ENCODE assay signal across 8 mouse cellular contexts in the genomic region with DNA sequence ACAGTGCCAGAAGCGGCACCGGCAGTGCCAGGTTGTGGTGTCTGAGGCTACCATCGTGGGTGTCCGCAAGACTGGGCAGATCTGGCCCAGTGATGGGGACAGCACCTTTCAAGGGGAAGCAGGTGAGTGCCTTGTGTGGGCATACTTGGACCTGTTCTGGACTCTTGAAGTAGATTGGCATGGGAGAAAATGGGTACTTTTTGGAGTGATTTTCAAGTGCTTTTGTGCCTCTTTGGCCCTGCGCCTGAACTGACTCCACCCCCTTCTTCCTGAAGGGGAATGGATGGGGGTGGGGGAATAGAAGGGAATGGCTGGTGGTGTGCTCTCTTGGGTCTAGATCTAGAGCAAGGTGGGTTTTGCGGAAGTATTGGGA. TPM values are rescaled to one million over a fixed set of nuclear protein-coding genes. Genes with fewer than 3 reads are reported as not detected.
DNase-seq lines count a peak whose midpoint lies in the region; ATAC-seq and TF ChIP-seq lines count a peak whose summit lies in the region.

No protein-coding gene starts in this region.

- H3K9me3 ChIP-seq in heart, embryonic 12.5 days (replicated peaks), result no peaks in the 10 kb centered on the region
- H3K9me3 ChIP-seq in kidney, postnatal 0 days (replicated peaks; ENCODE audit: low read length), result no peaks in the 10 kb centered on the region
- H3K9me3 ChIP-seq in midbrain, embryonic 10.5 days (replicated peaks), result no peaks in the 10 kb centered on the region

- peak overlapping the region; percentile 92 for H3K9ac ChIP-seq in heart, embryonic 12.5 days
- H3K9ac ChIP-seq in kidney, postnatal 0 days (ENCODE audit: low read depth, low read length), result peak overlapping the region; percentile 86; the same call in 1 of the 2 replicates

- H3K4me3 ChIP-seq in heart, embryonic 12.5 days, result peak overlapping the region; percentile 95
- H3K4me3 ChIP-seq in kidney, postnatal 0 days (replicated peaks; ENCODE audit: low read depth, low read length), result peak overlapping the region; percentile 92
- H3K4me3 ChIP-seq in midbrain, embryonic 10.5 days, result peak overlapping the region; percentile 88

- DNase-seq in gastrocnemius, adult 18-20 months (ENCODE audit: low spot score), result peak; percentile 14
- no peak for DNase-seq in gastrocnemius, postnatal 10 days
- peak; percentile 46 for DNase-seq in R1 (ENCODE audit: low read depth, low spot score)
- peak; percentile 36 for DNase-seq in kidney, postnatal 0 days (ENCODE audit: low spot score)
- no peak for DNase-seq in midbrain, embryonic 10.5 days (ENCODE audit: low spot score)
- DNase-seq in embryo, embryonic 10.5 days (ENCODE audit: low spot score), result no peak

- H3K36me3 ChIP-seq in heart, embryonic 12.5 days, result peaks cover 16% of the 10 kb centered on the region; the same call in 1 of the 2 replicates
- no peaks in the 10 kb centered on the region for H3K36me3 ChIP-seq in kidney, postnatal 0 days (ENCODE audit: insufficient read depth, low read length)
- peaks cover 25% of the 10 kb centered on the region for H3K36me3 ChIP-seq in midbrain, embryonic 10.5 days

- no peak for TF ChIP-seq CTCF in kidney, postnatal 0 days (IDR thresholded peaks at IDR 0.05; ENCODE audit: low read depth)

- no peak for ATAC-seq in heart, embryonic 12.5 days (ENCODE audit: insufficient number of reproducible peaks, low FRiP score)
- no peak for ATAC-seq in kidney, postnatal 0 days (replicated peaks; ENCODE audit: low FRiP score, low read depth)
- no peak for ATAC-seq in frontal cortex, adult (ENCODE audit: low TSS enrichment)

- peak overlapping the region; percentile 90 for H3K4me2 ChIP-seq in heart, embryonic 12.5 days
- H3K4me2 ChIP-seq in kidney, postnatal 0 days (ENCODE audit: low read length), result peak overlapping the region; percentile 91

- WGBS in heart, embryonic 12.5 days, result 15% methylated on average over 6 of the region's 6 CpGs
- WGBS in kidney, postnatal 0 days, result 20% methylated on average over 6 of the region's 6 CpGs
- 14% methylated on average over 6 of the region's 6 CpGs for WGBS in midbrain, embryonic 10.5 days

- H3K27ac ChIP-seq in heart, embryonic 12.5 days (ENCODE audit: poor library complexity, severe bottlenecking), result no peak overlapping the region
- H3K27ac ChIP-seq in kidney, postnatal 0 days, result no peak overlapping the region
- no peak overlapping the region; the same call in 1 of the 2 replicates for H3K27ac ChIP-seq in midbrain, embryonic 10.5 days (replicated peaks)

- H3K27me3 ChIP-seq in heart, embryonic 12.5 days (replicated peaks), result peaks cover 12% of the 10 kb centered on the region
- no peaks in the 10 kb centered on the region for H3K27me3 ChIP-seq in kidney, postnatal 0 days (ENCODE audit: insufficient read depth, low read length)
- H3K27me3 ChIP-seq in midbrain, embryonic 10.5 days (ENCODE audit: low read depth, poor library complexity, severe bottlenecking), result peaks cover 28% of the 10 kb centered on the region

- peaks cover 59% of the 10 kb centered on the region for H3K4me1 ChIP-seq in heart, embryonic 12.5 days (replicated peaks)
- H3K4me1 ChIP-seq in kidney, postnatal 0 days (replicated peaks; ENCODE audit: insufficient read depth, low read length), result peaks cover 26% of the 10 kb centered on the region
- peaks cover 85% of the 10 kb centered on the region for H3K4me1 ChIP-seq in midbrain, embryonic 10.5 days

RNA-seq across cellular contexts. Expression of gene Bcr, which starts 1.8 kb away (rescaled TPM):
- 1 to 10 TPM; 5.0 to 6.0 TPM for total RNA-seq in gastrocnemius, adult 18-20 months (2021)
- total RNA-seq in gastrocnemius, postnatal 10 days (2021), result 1 to 10 TPM; 4.2 to 6.4 TPM
- 21.9 and 23.7 TPM in 2 replicates for polyA plus RNA-seq in heart, embryonic 12.5 days (2016; fragmentation: Nextera tagmentation; extraction: Ambion mirVana)
- 5.9 and 6.4 TPM in 2 replicates for polyA plus RNA-seq in kidney, postnatal 0 days (2015; fragmentation: Nextera tagmentation; extraction: Ambion mirVana)
- polyA plus RNA-seq in midbrain, embryonic 10.5 days (2016; fragmentation: Nextera tagmentation; extraction: Ambion mirVana), result 5.1 and 6.9 TPM in 2 replicates

RNA-seq across cellular contexts. Expression of gene Rab36, which starts 25.3 kb away (rescaled TPM):
- total RNA-seq in gastrocnemius, adult 18-20 months (2021), result under 1 TPM; 0.28 to 0.32 TPM
- 1 to 10 TPM; 1.3 to 2.2 TPM for total RNA-seq in gastrocnemius, postnatal 10 days (2021)
- 4.3 and 4.8 TPM in 2 replicates for polyA plus RNA-seq in heart, embryonic 12.5 days (2016; fragmentation: Nextera tagmentation; extraction: Ambion mirVana)
- 8.0 and 8.4 TPM in 2 replicates for polyA plus RNA-seq in kidney, postnatal 0 days (2015; fragmentation: Nextera tagmentation; extraction: Ambion mirVana)
- polyA plus RNA-seq in midbrain, embryonic 10.5 days (2016; fragmentation: Nextera tagmentation; extraction: Ambion mirVana), result 9.9 and 10.4 TPM in 2 replicates

RNA-seq across cellular contexts. Expression of gene Rsph14, which starts 29.8 kb away (rescaled TPM):
- not detected for total RNA-seq in gastrocnemius, adult 18-20 months (2021)
- not detected for total RNA-seq in gastrocnemius, postnatal 10 days (2021)
- polyA plus RNA-seq in heart, embryonic 12.5 days (2016; fragmentation: Nextera tagmentation; extraction: Ambion mirVana), result not detected in 2 replicates
- polyA plus RNA-seq in kidney, postnatal 0 days (2015; fragmentation: Nextera tagmentation; extraction: Ambion mirVana), result not detected in 2 replicates
- not detected in 2 replicates for polyA plus RNA-seq in midbrain, embryonic 10.5 days (2016; fragmentation: Nextera tagmentation; extraction: Ambion mirVana)

Comparison
In these comparisons a context has a peak if more than half of its experiments do, and no peak if none do; other contexts are left out.
1. DNase-seq: peak in gastrocnemius, adult 18-20 months (single experiment), R1 (single experiment) and kidney, postnatal 0 days (single experiment); none in gastrocnemius, postnatal 10 days (single experiment), midbrain, embryonic 10.5 days (single experiment) and embryo, embryonic 10.5 days (single experiment).
2. Peak in every context shown above with its lines, with median percentiles within 50 percentile points of each other: H3K4me3 ChIP-seq.